Mouse (Mus musculus): ENCODE measurements around the gene Idnk. TPM values are rescaled to one million over a fixed set of nuclear protein-coding genes. Genes with fewer than 3 reads are reported as not detected.

The Idnk gene
- polyA plus RNA-seq (2016; fragmentation: Nextera tagmentation; extraction: Ambion mirVana) = 62.0 and 68.1 TPM in 2 replicates

GRCm38 (mm10) chr13:58157447-58158098, at the start of gene Idnk:
Gene Idnk, plus strand, starts transcription at chr13:58157649.
- peak within 1 kb of the TSS; percentile 84 for H3K9ac ChIP-seq
- WGBS = under 1% methylated on average over 30 of the region's 30 CpGs
- H3K27ac ChIP-seq = peak within 1 kb of the TSS; percentile 62; the same call in 1 of the 2 replicates
- peak; percentile 92 for ATAC-seq (ENCODE audit: low FRiP score)
- peak within 1 kb of the TSS; percentile 94 for H3K4me2 ChIP-seq (replicated peaks)
- no peaks in the 10 kb centered on the region for H3K27me3 ChIP-seq
- H3K9me3 ChIP-seq (replicated peaks) = 0 out of 2 replicates have a peak, but pooled peaks cover 7% of the 10 kb centered on the region
- H3K4me1 ChIP-seq = peaks cover 11% of the 10 kb centered on the region
- peaks cover 26% of the 10 kb centered on the region for H3K36me3 ChIP-seq
- H3K4me3 ChIP-seq = peak within 1 kb of the TSS; percentile 83

- H3K27ac ChIP-seq = no peak overlapping the region
- no peaks in the 10 kb centered on the region; the same call in 1 of the 2 replicates for H3K9me3 ChIP-seq (replicated peaks)
- no peaks in the 10 kb centered on the region for H3K36me3 ChIP-seq
- 93% methylated on average over 6 of the region's 6 CpGs for WGBS
- no peak overlapping the region for H3K9ac ChIP-seq
- H3K27me3 ChIP-seq = no peaks in the 10 kb centered on the region
- peaks cover 17% of the 10 kb centered on the region for H3K4me1 ChIP-seq
- no peak for ATAC-seq (ENCODE audit: low FRiP score)
- no peak overlapping the region for H3K4me2 ChIP-seq (replicated peaks)
- no peak overlapping the region for H3K4me3 ChIP-seq
Observed at GRCm38 (mm10) chr13:58111306-58111705, 46.1 kb upstream of the Idnk start.

GRCm38 (mm10) chr13:58112191-58112590, 45.3 kb upstream of the Idnk start:
- Histone ChIP-seq H3K27me3 (no peaks in the 10 kb centered on the region), H3K9ac (peak overlapping the region; percentile 71), H3K9me3 (replicated peaks) (no peaks in the 10 kb centered on the region), H3K4me3 (peak overlapping the region; percentile 43), H3K36me3 (no peaks in the 10 kb centered on the region), H3K4me1 (peaks cover 17% of the 10 kb centered on the region), H3K4me2 (replicated peaks) (peak overlapping the region; percentile 64), H3K27ac (no peak overlapping the region)
- 72% methylated on average over 10 of the region's 10 CpGs for WGBS
- ATAC-seq (ENCODE audit: low FRiP score) = no peak

GRCm38 (mm10) chr13:58112601-58113041, 44.8 kb upstream of the Idnk start:
- H3K4me1 ChIP-seq = peaks cover 17% of the 10 kb centered on the region
- peak overlapping the region; percentile 64 for H3K4me2 ChIP-seq (replicated peaks)
- peak overlapping the region; percentile 71 for H3K9ac ChIP-seq
- peak overlapping the region; percentile 43 for H3K4me3 ChIP-seq
- H3K9me3 ChIP-seq (replicated peaks) = no peaks in the 10 kb centered on the region
- 18% methylated on average over 11 of the region's 11 CpGs for WGBS
- no peaks in the 10 kb centered on the region for H3K36me3 ChIP-seq
- H3K27me3 ChIP-seq = no peaks in the 10 kb centered on the region
- H3K27ac ChIP-seq = peak overlapping the region; percentile 88
- ATAC-seq (ENCODE audit: low FRiP score) = peak; percentile 51

- H3K4me1 ChIP-seq = peaks cover 17% of the 10 kb centered on the region
- H3K4me2 ChIP-seq (replicated peaks) = peak within 1 kb of the TSS; percentile 64
- H3K27me3 ChIP-seq = no peaks in the 10 kb centered on the region
Observed at GRCm38 (mm10) chr13:58113061-58113900, 44.2 kb upstream of the Idnk start, which contains the start of gene Klhl3. Gene Klhl3, minus strand, starts transcription at chr13:58113592.

GRCm38 (mm10) chr13:58115227-58115626, 42.2 kb upstream of the Idnk start:
- no peak for ATAC-seq (ENCODE audit: low FRiP score)
- H3K36me3 ChIP-seq = no peaks in the 10 kb centered on the region
- H3K27ac ChIP-seq = no peak overlapping the region
- no peaks in the 10 kb centered on the region for H3K9me3 ChIP-seq (replicated peaks)
- no peak overlapping the region for H3K9ac ChIP-seq
- no peak overlapping the region for H3K4me2 ChIP-seq (replicated peaks)
- H3K27me3 ChIP-seq = no peaks in the 10 kb centered on the region
- 61% methylated on average over 13 of the region's 13 CpGs for WGBS
- H3K4me3 ChIP-seq = no peak overlapping the region
- peaks cover 17% of the 10 kb centered on the region for H3K4me1 ChIP-seq

More at GRCm38 (mm10) chr13:58113061-58113900, 44.2 kb upstream of the Idnk start, which contains the start of gene Klhl3:
- Histone ChIP-seq H3K27ac (peak within 1 kb of the TSS; percentile 88), H3K9ac (peak within 1 kb of the TSS; percentile 71), H3K36me3 (no peaks in the 10 kb centered on the region), H3K4me3 (peak within 1 kb of the TSS; percentile 43), H3K9me3 (replicated peaks) (no peaks in the 10 kb centered on the region)
- peak; percentile 86 for ATAC-seq (ENCODE audit: low FRiP score)
- under 1% methylated on average over 35 of the region's 35 CpGs for WGBS

GRCm38 (mm10) chr13:58116801-58117200, 40.6 kb upstream of the Idnk start:
- WGBS = 86% methylated on average over 2 of the region's 2 CpGs
- Histone ChIP-seq H3K4me3 (no peak overlapping the region), H3K36me3 (no peaks in the 10 kb centered on the region), H3K9me3 (replicated peaks) (no peaks in the 10 kb centered on the region), H3K4me1 (peaks cover 16% of the 10 kb centered on the region), H3K4me2 (replicated peaks) (no peak overlapping the region), H3K27ac (no peak overlapping the region), H3K27me3 (no peaks in the 10 kb centered on the region), H3K9ac (no peak overlapping the region)
- no peak for ATAC-seq (ENCODE audit: low FRiP score)

- no peak for ATAC-seq (ENCODE audit: low FRiP score)
- peaks cover 10% of the 10 kb centered on the region for H3K4me1 ChIP-seq
- H3K27me3 ChIP-seq = no peaks in the 10 kb centered on the region
- WGBS = 74% methylated on average over 8 of the region's 8 CpGs
- no peak overlapping the region for H3K4me2 ChIP-seq (replicated peaks)
- no peak overlapping the region for H3K9ac ChIP-seq
- H3K36me3 ChIP-seq = no peaks in the 10 kb centered on the region
- H3K4me3 ChIP-seq = no peak overlapping the region
- no peaks in the 10 kb centered on the region for H3K9me3 ChIP-seq (replicated peaks)
- no peak overlapping the region for H3K27ac ChIP-seq
Observed at GRCm38 (mm10) chr13:58117318-58118017, 40.0 kb upstream of the Idnk start.

GRCm38 (mm10) chr13:58122786-58123297, 34.6 kb upstream of the Idnk start:
- Histone ChIP-seq H3K4me1 (peaks cover 28% of the 10 kb centered on the region), H3K27ac (no peak overlapping the region), H3K4me2 (replicated peaks) (no peak overlapping the region; the same call in 1 of the 2 replicates), H3K27me3 (no peaks in the 10 kb centered on the region), H3K36me3 (0 out of 2 replicates have a peak, but pooled peaks cover 2% of the 10 kb centered on the region), H3K9me3 (replicated peaks) (no peaks in the 10 kb centered on the region), H3K4me3 (no peak overlapping the region), H3K9ac (no peak overlapping the region)
- ATAC-seq (ENCODE audit: low FRiP score) = no peak
- WGBS = 52% methylated on average over 10 of the region's 10 CpGs

GRCm38 (mm10) chr13:58123381-58123780, 34.1 kb upstream of the Idnk start:
- no peak for ATAC-seq (ENCODE audit: low FRiP score)
- WGBS = 58% methylated on average over 8 of the region's 8 CpGs
- Histone ChIP-seq H3K9ac (no peak overlapping the region), H3K27me3 (no peaks in the 10 kb centered on the region), H3K4me3 (no peak overlapping the region), H3K4me2 (replicated peaks) (no peak overlapping the region; the same call in 1 of the 2 replicates), H3K9me3 (replicated peaks) (no peaks in the 10 kb centered on the region), H3K36me3 (0 out of 2 replicates have a peak, but pooled peaks cover 2% of the 10 kb centered on the region), H3K4me1 (peaks cover 28% of the 10 kb centered on the region), H3K27ac (no peak overlapping the region)

- H3K27me3 ChIP-seq = no peaks in the 10 kb centered on the region
- no peak for ATAC-seq (ENCODE audit: low FRiP score)
- no peak overlapping the region for H3K27ac ChIP-seq
- WGBS = 86% methylated on average over 3 of the region's 3 CpGs
- H3K9me3 ChIP-seq (replicated peaks) = no peaks in the 10 kb centered on the region
- 0 out of 2 replicates have a peak, but pooled peaks cover 2% of the 10 kb centered on the region for H3K36me3 ChIP-seq
- no peak overlapping the region for H3K4me3 ChIP-seq
- no peak overlapping the region for H3K4me2 ChIP-seq (replicated peaks)
- H3K9ac ChIP-seq = no peak overlapping the region
- peaks cover 29% of the 10 kb centered on the region for H3K4me1 ChIP-seq
Observed at GRCm38 (mm10) chr13:58124278-58124677, 33.2 kb upstream of the Idnk start.

Measured in hindbrain, embryonic 12.5 days (tissue).